Mouse (Mus musculus): Measurements from ENCODE around the gene Smarca2. TPM values are rescaled to one million over a fixed set of nuclear protein-coding genes. Genes with fewer than 3 reads are reported as not detected.
A peak's percentile ranks its signal among the peaks of the same experiment; 100 is the strongest.

Gene Smarca2
- polyA plus RNA-seq, 1 experiment from 2014 or later, result 153 TPM

- in situ Hi-C loops (cut with MboI; ENCODE audit: low pct_unique_long_range_greater_than_20kb), result no loop called here
- ChIA-PET CTCF (interaction anchor here (1.7 kb wide), 1 partner anchor 17 kb away, joined by 5 read pairs; no protein-coding TSS in a partner anchor), POLR2A (no interaction called here)
- no peak for ATAC-seq
- no peak for TF ChIP-seq CTCF (IDR thresholded peaks at IDR 0.05)
- H3K27me3 ChIP-seq, result no peaks in the 10 kb centered on the region
- DNase-seq (ENCODE audit: low read depth, low spot score), result no peak
These were observed 85.7 kb downstream of the Smarca2 start for GRCm38 (mm10) chr19:26690516-26690915.

- no peaks in the 10 kb centered on the region for H3K27me3 ChIP-seq
- POLR2A ChIA-PET, result no interaction called here
- no peak for DNase-seq (ENCODE audit: low read depth, low spot score)
- CTCF ChIA-PET, result interaction anchor here (1.0 kb wide), 1 partner anchor 14 kb away, joined by 3 read pairs; no protein-coding TSS in a partner anchor
- TF ChIP-seq CTCF (IDR thresholded peaks at IDR 0.05), result no peak
- in situ Hi-C loops (cut with MboI; ENCODE audit: low pct_unique_long_range_greater_than_20kb), result no loop called here
- peak; percentile 21 for ATAC-seq
These were observed 92.3 kb downstream of the Smarca2 start for GRCm38 (mm10) chr19:26697107-26697506.

GRCm38 (mm10) chr19:26704545-26705209 lies 99.8 kb downstream of the Smarca2 start:
- in situ Hi-C loops (cut with MboI; ENCODE audit: low pct_unique_long_range_greater_than_20kb), result no loop called here
- ATAC-seq, result no peak
- POLR2A ChIA-PET, result no interaction called here
- CTCF ChIA-PET, result no interaction called here
- H3K27me3 ChIP-seq, result no peaks in the 10 kb centered on the region
- no peak for TF ChIP-seq CTCF (IDR thresholded peaks at IDR 0.05)
- DNase-seq (ENCODE audit: low read depth, low spot score), result no peak

GRCm38 (mm10) chr19:26706910-26707309 lies 102.1 kb downstream of the Smarca2 start:
- TF ChIP-seq CTCF (IDR thresholded peaks at IDR 0.05), result no peak
- no peak for DNase-seq (ENCODE audit: low read depth, low spot score)
- in situ Hi-C loops (cut with MboI; ENCODE audit: low pct_unique_long_range_greater_than_20kb), result no loop called here
- CTCF ChIA-PET, result interaction anchor here (1.4 kb wide), 2 partner anchors 11 to 17 kb away, joined by 3 to 5 read pairs; no protein-coding TSS in a partner anchor
- POLR2A ChIA-PET, result no interaction called here
- H3K27me3 ChIP-seq, result no peaks in the 10 kb centered on the region
- no peak for ATAC-seq

- ChIA-PET CTCF (interaction anchor here (2.0 kb wide), 1 partner anchor 10 kb away, joined by 8 read pairs; no protein-coding TSS in a partner anchor), POLR2A (no interaction called here)
- in situ Hi-C loops (cut with MboI; ENCODE audit: low pct_unique_long_range_greater_than_20kb), result no loop called here
- no peaks in the 10 kb centered on the region for H3K27me3 ChIP-seq
- TF ChIP-seq CTCF (IDR thresholded peaks at IDR 0.05), result no peak
- no peak for ATAC-seq
- no peak for DNase-seq (ENCODE audit: low read depth, low spot score)
These were observed 104.2 kb downstream of the Smarca2 start for GRCm38 (mm10) chr19:26709095-26709494.

- no peak for DNase-seq (ENCODE audit: low read depth, low spot score)
- H3K27me3 ChIP-seq, result no peaks in the 10 kb centered on the region
- TF ChIP-seq CTCF (IDR thresholded peaks at IDR 0.05), result no peak
- ATAC-seq, result no peak
- ChIA-PET POLR2A (no interaction called here), CTCF (interaction anchor here (1.1 kb wide), 1 partner anchor 64 kb away, joined by 3 read pairs; no protein-coding TSS in a partner anchor)
- in situ Hi-C loops (cut with MboI; ENCODE audit: low pct_unique_long_range_greater_than_20kb), result no loop called here
These were observed 106.4 kb downstream of the Smarca2 start for GRCm38 (mm10) chr19:26711268-26711667.

- no peak for ATAC-seq
These were observed 111.4 kb downstream of the Smarca2 start for GRCm38 (mm10) chr19:26716217-26716616.

GRCm38 (mm10) chr19:26718221-26718620 lies 113.4 kb downstream of the Smarca2 start:
- ChIA-PET CTCF (interaction anchor here (1.0 to 2.1 kb wide), 5 partner anchors 9 to 116 kb away, joined by 3 to 8 read pairs (median 5); no protein-coding TSS in a partner anchor), POLR2A (interaction anchor here (1.0 kb wide), 1 partner anchor 8 kb away, joined by 3 read pairs; no protein-coding TSS in a partner anchor)
- peak; percentile 83 for TF ChIP-seq CTCF (IDR thresholded peaks at IDR 0.05)
- in situ Hi-C loops (cut with MboI; ENCODE audit: low pct_unique_long_range_greater_than_20kb), result no loop called here
- H3K27me3 ChIP-seq, result no peaks in the 10 kb centered on the region
- peak; percentile 33 for ATAC-seq
- DNase-seq (ENCODE audit: low read depth, low spot score), result peak; percentile 34

More at GRCm38 (mm10) chr19:26716217-26716616, 111.4 kb downstream of the Smarca2 start:
- TF ChIP-seq CTCF (IDR thresholded peaks at IDR 0.05), result no peak
- in situ Hi-C loops (cut with MboI; ENCODE audit: low pct_unique_long_range_greater_than_20kb), result no loop called here
- ChIA-PET POLR2A (no interaction called here), CTCF (interaction anchor here (0.6 kb wide), 1 partner anchor 40 kb away, joined by 3 read pairs; no protein-coding TSS in a partner anchor)
- no peak for DNase-seq (ENCODE audit: low read depth, low spot score)
- no peaks in the 10 kb centered on the region for H3K27me3 ChIP-seq

- in situ Hi-C loops (cut with MboI; ENCODE audit: low pct_unique_long_range_greater_than_20kb), result no loop called here
- no peak for TF ChIP-seq CTCF (IDR thresholded peaks at IDR 0.05)
- H3K27me3 ChIP-seq, result no peaks in the 10 kb centered on the region
- CTCF ChIA-PET, result interaction anchor here (0.7 to 2.1 kb wide), 4 partner anchors 10 to 116 kb away, joined by 3 to 8 read pairs (median 6); no protein-coding TSS in a partner anchor
- POLR2A ChIA-PET, result no interaction called here
- no peak for ATAC-seq
- DNase-seq (ENCODE audit: low read depth, low spot score), result no peak
These were observed 114.3 kb downstream of the Smarca2 start for GRCm38 (mm10) chr19:26719161-26719560.

GRCm38 (mm10) chr19:26721741-26722140 lies 116.9 kb downstream of the Smarca2 start:
- ATAC-seq (no peak), DNase-seq (ENCODE audit: low read depth, low spot score) (no peak)
- CTCF ChIA-PET, result no interaction called here
- POLR2A ChIA-PET, result interaction anchor here (0.6 kb wide), 1 partner anchor 1290 kb away, joined by 4 read pairs; no protein-coding TSS in a partner anchor
- TF ChIP-seq CTCF (IDR thresholded peaks at IDR 0.05), result no peak
- in situ Hi-C loops (cut with MboI; ENCODE audit: low pct_unique_long_range_greater_than_20kb), result no loop called here
- H3K27me3 ChIP-seq, result no peaks in the 10 kb centered on the region

- ChIA-PET POLR2A (no interaction called here), CTCF (interaction anchor here (1.1 kb wide), 1 partner anchor 691 kb away, joined by 4 read pairs; no protein-coding TSS in a partner anchor)
- no peak for ATAC-seq
- H3K27me3 ChIP-seq, result no peaks in the 10 kb centered on the region
- DNase-seq (ENCODE audit: low read depth, low spot score), result no peak
- in situ Hi-C loops (cut with MboI; ENCODE audit: low pct_unique_long_range_greater_than_20kb), result no loop called here
- no peak for TF ChIP-seq CTCF (IDR thresholded peaks at IDR 0.05)
These were observed 119.0 kb downstream of the Smarca2 start for GRCm38 (mm10) chr19:26723899-26724298.
